Mouse (Mus musculus) cortical plate, adult 2 months (tissue): ENCODE data around the gene Dab2ip.
A peak's percentile ranks its signal among the peaks of the same experiment; 100 is the strongest.

Experiments used
- CTCF ChIP-seq: fragments of 200-500 bp; IDR thresholded peaks from 2 replicates; pipeline ENCODE4 v1.5.1; 2011; ENCODE audit warnings: mild to moderate bottlenecking, control low read depth, low read length; ENCODE audit not compliant: insufficient read depth; ENCODE audit errors: extremely low read depth
- POLR2A ChIP-seq: fragments of 200-500 bp; IDR thresholded peaks from 2 replicates; pipeline ENCODE4 v1.6.1; 2011; ENCODE audit warnings: mild to moderate bottlenecking, low read length, control low read depth; ENCODE audit not compliant: insufficient read depth; ENCODE audit errors: extremely low read depth

- no peak for TF ChIP-seq POLR2A
- 0 out of 2 replicates have a peak, but pooled peaks have one; percentile 2 for TF ChIP-seq CTCF
Measured at GRCm38 (mm10) chr2:35512226-35512625, 45.8 kb upstream of the Dab2ip start.
